In genomic region chr17:35516652-35517500, GRCm38 (mm10) we compare ENCODE assay signal across 8 mouse cellular contexts. TPM values are rescaled to one million over a fixed set of nuclear protein-coding genes. Genes with fewer than 3 reads are reported as not detected.
DNase-seq lines count a peak whose midpoint lies in the region; ATAC-seq lines count a peak whose summit lies in the region.

TSS of gene Tcf19 (minus strand) at chr17:35516824.
TSS of gene Cchcr1 (plus strand) at chr17:35517100.

- peak; percentile 99 for DNase-seq in adipocyte (ENCODE audit: low spot score)
- peak; percentile 97 for DNase-seq in embryo, embryonic 10 days (ENCODE audit: low spot score)
- peak; percentile 96 for DNase-seq in gastrocnemius, postnatal 10 days
- DNase-seq in induced T-regulatory cell, adult 2 months (ENCODE audit: low read depth) = peak; percentile 97
- DNase-seq in left cerebral cortex, adult 9 months (ENCODE audit: low spot score in 2 of 2) = peak; percentile 93 to 96
- peak; percentile 97 for DNase-seq in right cerebral cortex, postnatal 14 days
- peak; percentile 95 to 98 for DNase-seq in urinary bladder, postnatal 36 days (ENCODE audit: low spot score in 2 of 2)

- ATAC-seq in megakaryocyte progenitor cell, adult 5-6 weeks (replicated peaks; ENCODE audit: poor library complexity) = peak; percentile 96

RNA-seq across cellular contexts. Expression of gene Tcf19, which starts in this region (rescaled TPM):
- 10 to 100 TPM; 11.6 to 13.6 TPM for total RNA-seq in gastrocnemius, postnatal 10 days (2021)
- total RNA-seq in megakaryocyte progenitor cell, adult 5-6 weeks (2015) = 23.3 and 23.8 TPM in 2 replicates
- total RNA-seq in megakaryocyte progenitor cell, adult 5-6 weeks (2017) = 8.5 and 8.7 TPM in 2 replicates

RNA-seq across cellular contexts. Expression of gene Cchcr1, which starts in this region (rescaled TPM):
- 1 to 10 TPM; 5.0 to 6.8 TPM for total RNA-seq in gastrocnemius, postnatal 10 days (2021)
- total RNA-seq in megakaryocyte progenitor cell, adult 5-6 weeks (2015) = 1.1 and 1.9 TPM in 2 replicates
- total RNA-seq in megakaryocyte progenitor cell, adult 5-6 weeks (2017) = 4.0 and 5.6 TPM in 2 replicates

Comparison
In these comparisons a context has a peak if more than half of its experiments do, and no peak if none do; other contexts are left out.
1. Peak in every context shown above with its lines: DNase-seq and ATAC-seq.